Mouse (Mus musculus) kidney, embryonic 15.5 days (tissue): Measurements from ENCODE around the gene Celf5. TPM values are rescaled to one million over a fixed set of nuclear protein-coding genes. Genes with fewer than 3 reads are reported as not detected.
"Not testable (repeated sequence)": the region's sequence is repeated elsewhere in the genome, so short reads cannot be mapped to it uniquely, and the experiment has no call there.

Experiments used
- ATAC-seq: fragments of 200-750 bp; cut with Nextera tagmentation; replicated peaks from 2 replicates; pipeline ENCODE4 v1.8.0; 2017; ENCODE audit warnings: moderate TSS enrichment; ENCODE audit not compliant: low FRiP score
- H3K27ac ChIP-seq: fragments of 300-500 bp; sonication (generic); 2 replicates; pipeline ENCODE4 v1.5.1; 2015; ENCODE audit warnings: mild to moderate bottlenecking, inconsistent platforms
- H3K27me3 ChIP-seq: fragments of 300-500 bp; sonication (generic); 2 replicates; pipeline ENCODE4 v1.6.1; 2015; ENCODE audit warnings: inconsistent platforms
- H3K36me3 ChIP-seq: fragments of 300-500 bp; sonication (generic); 2 replicates; pipeline ENCODE4 v1.6.1; 2015; ENCODE audit warnings: inconsistent platforms
- H3K4me1 ChIP-seq: fragments of 300-500 bp; sonication (generic); 2 replicates; pipeline ENCODE4 v1.6.1; 2015; ENCODE audit warnings: inconsistent platforms
- H3K4me2 ChIP-seq: fragments of 300-500 bp; sonication (generic); 2 replicates; pipeline ENCODE4 v1.6.1; 2015; ENCODE audit warnings: moderate library complexity, mild to moderate bottlenecking, inconsistent platforms
- H3K4me3 ChIP-seq: fragments of 300-500 bp; sonication (generic); replicated peaks from 2 replicates; pipeline ENCODE4 v1.5.1; 2015; ENCODE audit warnings: mild to moderate bottlenecking, inconsistent platforms
- H3K9ac ChIP-seq: fragments of 300-500 bp; sonication (generic); 2 replicates; pipeline ENCODE4 v1.6.1; 2015; ENCODE audit warnings: mild to moderate bottlenecking, inconsistent platforms
- H3K9me3 ChIP-seq: fragments of 300-500 bp; sonication (generic); replicated peaks from 2 replicates; pipeline ENCODE4 v1.6.1; 2016; ENCODE audit warnings: inconsistent platforms
- WGBS: fragments of 180-500 bp; shearing (Covaris S2); methylation state at CpG from one replicate; pipeline ENCODE4 v1.1.7; 2015; ENCODE audit warnings: mixed read lengths; 5-methylcytosine and 5-hydroxymethylcytosine counted together
- polyA plus RNA-seq: library from polyadenylated mRNA; unstranded; fragments of >200 nt; fragmentation: Nextera tagmentation; extraction: Ambion mirVana; gene quantifications from 2 replicates; pipeline ENCODE4 v1.2.1, GENCODE M21; 2015

Celf5 gene
- polyA plus RNA-seq, 1 experiment from 2014 or later = 0.82 TPM

GRCm38 (mm10) chr10:81457624-81458023 lies 24.9 kb downstream of the Celf5 start:
- WGBS = 86% methylated on average over 8 of the region's 8 CpGs
- peaks cover 16% of the 10 kb centered on the region for H3K4me1 ChIP-seq
- H3K27ac ChIP-seq = no peak overlapping the region
- H3K4me2 ChIP-seq = no peak overlapping the region
- H3K36me3 ChIP-seq = no peaks in the 10 kb centered on the region
- ATAC-seq = no peak
- H3K9ac ChIP-seq = no peak overlapping the region
- H3K27me3 ChIP-seq = peaks cover 99% of the 10 kb centered on the region
- no peak overlapping the region for H3K4me3 ChIP-seq
- H3K9me3 ChIP-seq = no peaks in the 10 kb centered on the region

GRCm38 (mm10) chr10:81456983-81457563 lies 25.4 kb downstream of the Celf5 start:
- H3K4me2 ChIP-seq = no peak overlapping the region
- no peak overlapping the region for H3K27ac ChIP-seq
- WGBS = 58% methylated on average over 12 of the region's 12 CpGs
- no peak for ATAC-seq
- H3K36me3 ChIP-seq = no peaks in the 10 kb centered on the region
- peaks cover 99% of the 10 kb centered on the region for H3K27me3 ChIP-seq
- no peak overlapping the region for H3K4me3 ChIP-seq
- no peak overlapping the region for H3K9ac ChIP-seq
- H3K9me3 ChIP-seq = no peaks in the 10 kb centered on the region
- H3K4me1 ChIP-seq = peaks cover 19% of the 10 kb centered on the region

GRCm38 (mm10) chr10:81455181-81455895 lies 27.2 kb downstream of the Celf5 start, which contains the start of gene Nfic:
TSS of gene Nfic (minus strand) at chr10:81455635.
- no peak within 1 kb of the TSS for H3K27ac ChIP-seq
- H3K4me3 ChIP-seq = no peak within 1 kb of the TSS
- no peaks in the 10 kb centered on the region for H3K36me3 ChIP-seq
- ATAC-seq = no peak
- H3K9me3 ChIP-seq = no peaks in the 10 kb centered on the region
- no peak within 1 kb of the TSS for H3K9ac ChIP-seq
- H3K4me2 ChIP-seq = no peak within 1 kb of the TSS
- peaks cover 11% of the 10 kb centered on the region; the same call in 1 of the 2 replicates for H3K4me1 ChIP-seq
- H3K27me3 ChIP-seq = peaks cover 99% of the 10 kb centered on the region
- WGBS = 56% methylated on average over 28 of the region's 28 CpGs

GRCm38 (mm10) chr10:81454106-81454505 lies 28.4 kb downstream of the Celf5 start:
- Histone ChIP-seq H3K27ac (no peak overlapping the region), H3K36me3 (no peaks in the 10 kb centered on the region), H3K4me3 (no peak overlapping the region), H3K27me3 (peaks cover 89% of the 10 kb centered on the region), H3K4me1 (peaks cover 9% of the 10 kb centered on the region; the same call in 1 of the 2 replicates), H3K9ac (no peak overlapping the region), H3K4me2 (no peak overlapping the region), H3K9me3 (no peaks in the 10 kb centered on the region)
- no peak for ATAC-seq
- WGBS = 68% methylated on average over 2 of the region's 2 CpGs

GRCm38 (mm10) chr10:81452947-81453288 lies 29.6 kb downstream of the Celf5 start:
- Histone ChIP-seq H3K36me3 (no peaks in the 10 kb centered on the region), H3K9ac (no peak overlapping the region), H3K4me1 (peaks cover 9% of the 10 kb centered on the region; the same call in 1 of the 2 replicates), H3K9me3 (no peaks in the 10 kb centered on the region), H3K27me3 (peaks cover 85% of the 10 kb centered on the region), H3K27ac (no peak overlapping the region), H3K4me3 (no peak overlapping the region), H3K4me2 (no peak overlapping the region)
- ATAC-seq = no peak
- WGBS = 2% methylated on average over 14 of the region's 14 CpGs

GRCm38 (mm10) chr10:81452237-81452946 lies 30.1 kb downstream of the Celf5 start:
- WGBS = 10% methylated on average over 36 of the region's 36 CpGs
- Histone ChIP-seq H3K36me3 (no peaks in the 10 kb centered on the region), H3K4me3 (no peak overlapping the region), H3K9ac (0 out of 2 replicates have a peak overlapping the region, but pooled peaks have one; percentile 15), H3K27me3 (peaks cover 82% of the 10 kb centered on the region), H3K27ac (no peak overlapping the region), H3K4me1 (peaks cover 9% of the 10 kb centered on the region; the same call in 1 of the 2 replicates), H3K9me3 (no peaks in the 10 kb centered on the region), H3K4me2 (0 out of 2 replicates have a peak overlapping the region, but pooled peaks have one; percentile 9)
- ATAC-seq = no peak

DNA sequence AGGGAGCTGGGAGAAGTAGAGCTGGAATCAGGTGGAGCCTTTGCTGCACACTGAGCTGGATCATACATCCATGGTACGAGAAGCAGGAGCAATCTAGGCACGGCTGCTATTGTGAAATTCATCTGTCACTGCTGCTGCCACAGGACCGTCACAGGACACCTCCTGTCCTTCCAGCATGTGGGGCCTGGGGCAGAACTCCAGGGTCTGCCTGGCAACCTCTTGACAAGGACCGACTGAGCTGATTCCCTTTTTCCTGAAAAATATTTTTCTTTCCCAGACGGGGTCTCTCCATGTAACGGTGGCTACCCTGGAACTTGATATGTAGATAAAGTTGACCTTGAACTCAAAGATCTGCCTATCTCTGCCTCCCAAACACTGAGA lies 31.2 kb downstream of the Celf5 start:
- H3K9ac ChIP-seq = no peak overlapping the region
- H3K36me3 ChIP-seq = no peaks in the 10 kb centered on the region
- H3K9me3 ChIP-seq = no peaks in the 10 kb centered on the region
- no peak overlapping the region for H3K4me2 ChIP-seq
- ATAC-seq = no peak
- peaks cover 78% of the 10 kb centered on the region for H3K27me3 ChIP-seq
- H3K4me1 ChIP-seq = peaks cover 9% of the 10 kb centered on the region; the same call in 1 of the 2 replicates
- WGBS = 39% methylated on average over 6 of the region's 6 CpGs
- H3K27ac ChIP-seq = no peak overlapping the region
- no peak overlapping the region for H3K4me3 ChIP-seq

DNA sequence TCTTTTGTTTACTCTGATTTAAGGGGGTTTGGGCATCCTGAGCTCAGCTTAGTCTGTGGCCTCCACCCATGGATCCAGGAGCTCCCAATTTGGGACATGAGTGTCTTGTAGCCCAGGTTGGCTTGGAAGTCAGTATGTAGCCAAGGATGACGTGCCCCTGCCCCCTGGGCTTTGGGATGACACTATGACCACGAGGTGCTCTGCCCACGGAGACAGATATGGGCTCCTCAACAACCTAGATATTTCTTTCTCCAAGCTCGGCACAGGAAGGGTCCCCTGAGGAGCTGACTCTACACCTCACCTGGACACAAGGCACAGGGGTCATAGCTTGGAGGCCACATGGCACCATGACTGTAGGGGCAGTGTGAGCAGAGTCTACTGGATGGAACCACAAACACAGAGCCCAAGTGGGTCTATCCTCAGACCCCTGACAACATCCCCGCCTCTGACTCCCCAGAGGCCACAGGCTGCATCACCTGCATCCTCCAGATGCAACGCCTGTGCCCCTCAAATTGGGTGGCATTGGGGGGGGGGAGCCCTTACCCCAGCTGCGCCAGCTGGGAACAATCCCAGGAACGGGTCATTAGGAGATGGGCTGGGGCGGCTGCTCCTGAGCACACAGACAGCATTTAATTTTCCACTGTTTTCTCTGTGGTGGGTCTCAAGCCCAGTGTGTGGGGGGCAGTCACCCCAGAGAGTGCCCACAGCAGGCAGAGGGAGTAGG lies 31.7 kb downstream of the Celf5 start:
- Histone ChIP-seq H3K4me3 (no peak overlapping the region), H3K4me1 (peaks cover 9% of the 10 kb centered on the region; the same call in 1 of the 2 replicates), H3K27me3 (peaks cover 73% of the 10 kb centered on the region), H3K9ac (no peak overlapping the region), H3K27ac (no peak overlapping the region), H3K36me3 (no peaks in the 10 kb centered on the region), H3K9me3 (no peaks in the 10 kb centered on the region), H3K4me2 (no peak overlapping the region)
- ATAC-seq = 0 out of 2 replicates have a peak, but pooled peaks have one; percentile 43
- WGBS = 63% methylated on average over 9 of the region's 9 CpGs

DNA sequence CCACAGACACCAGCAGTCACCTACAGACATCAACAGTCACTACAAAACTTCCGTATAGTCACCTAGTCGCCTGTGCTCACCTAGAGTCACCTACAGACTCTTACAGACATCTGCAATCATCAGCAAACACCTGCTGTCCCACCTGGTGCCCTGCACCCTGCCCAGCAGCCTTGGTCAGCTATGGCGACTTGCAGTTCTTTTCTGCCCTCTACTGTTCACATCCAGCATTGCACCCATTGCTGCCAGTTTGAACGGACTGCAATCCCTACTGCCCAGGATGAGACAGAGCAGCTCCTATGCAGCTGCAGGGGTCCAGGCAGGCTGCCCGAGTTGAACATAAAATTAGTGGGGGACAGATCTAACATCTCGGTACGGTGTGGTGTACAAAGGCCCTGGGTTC lies 32.4 kb downstream of the Celf5 start:
- Histone ChIP-seq H3K36me3 (no peaks in the 10 kb centered on the region), H3K27ac (no peak overlapping the region), H3K4me2 (no peak overlapping the region), H3K4me1 (peaks cover 9% of the 10 kb centered on the region; the same call in 1 of the 2 replicates), H3K9ac (no peak overlapping the region), H3K27me3 (peaks cover 66% of the 10 kb centered on the region), H3K4me3 (no peak overlapping the region), H3K9me3 (no peaks in the 10 kb centered on the region)
- 2% methylated on average over 7 of the region's 7 CpGs for WGBS
- peak; percentile 66 for ATAC-seq

DNA sequence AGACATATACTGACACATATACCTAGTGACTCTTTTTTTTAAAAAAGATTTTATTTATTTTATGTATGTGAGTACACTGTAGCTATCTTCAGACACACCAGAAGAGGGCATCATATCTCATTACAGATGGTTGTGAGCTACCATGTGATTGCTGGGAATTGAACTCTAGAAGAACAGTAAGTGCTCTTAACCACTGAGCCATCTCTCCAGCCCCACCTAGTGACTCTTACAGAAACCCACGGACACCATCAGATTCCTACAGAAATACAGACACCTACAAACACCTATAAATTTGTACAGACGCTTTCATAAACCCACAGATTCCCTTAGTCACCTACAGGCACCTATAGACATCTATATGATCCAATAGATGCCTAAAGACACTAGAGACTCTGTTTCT lies 37.0 kb downstream of the Celf5 start:
- not testable (repeated sequence) for H3K4me2 ChIP-seq, H3K27ac ChIP-seq, H3K36me3 ChIP-seq, H3K4me1 ChIP-seq, ATAC-seq, H3K9ac ChIP-seq, H3K4me3 ChIP-seq, H3K9me3 ChIP-seq
- peaks cover 35% of the 10 kb centered on the region for H3K27me3 ChIP-seq
- 31% methylated on average over 2 of the region's 2 CpGs for WGBS

DNA sequence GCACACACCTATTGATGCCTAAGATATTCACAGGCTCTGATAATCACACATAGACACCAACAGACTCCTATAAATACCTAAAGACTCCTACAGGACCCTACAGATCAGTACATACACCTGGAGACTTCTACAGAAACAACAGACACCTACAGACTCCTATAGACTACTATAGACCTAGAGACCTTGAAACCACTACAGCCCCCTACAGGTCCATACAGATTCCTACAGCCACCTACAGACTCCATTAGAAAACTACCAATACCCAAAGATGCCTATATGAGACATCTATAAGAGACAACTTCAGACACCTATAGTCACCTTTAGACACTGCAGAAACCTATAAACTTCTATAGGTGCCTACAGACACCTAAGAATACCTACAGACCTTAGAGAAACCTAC lies 41.5 kb downstream of the Celf5 start:
- no peak overlapping the region for H3K9ac ChIP-seq
- H3K27me3 ChIP-seq = peaks cover 15% of the 10 kb centered on the region; the same call in 1 of the 2 replicates
- ATAC-seq = no peak
- no peaks in the 10 kb centered on the region for H3K9me3 ChIP-seq
- no peak overlapping the region for H3K4me2 ChIP-seq
- H3K4me1 ChIP-seq = no peaks in the 10 kb centered on the region
- H3K4me3 ChIP-seq = no peak overlapping the region
- no peaks in the 10 kb centered on the region for H3K36me3 ChIP-seq
- H3K27ac ChIP-seq = no peak overlapping the region
